ENCODE assay signal across 11 mouse cellular contexts in the genomic region with DNA sequence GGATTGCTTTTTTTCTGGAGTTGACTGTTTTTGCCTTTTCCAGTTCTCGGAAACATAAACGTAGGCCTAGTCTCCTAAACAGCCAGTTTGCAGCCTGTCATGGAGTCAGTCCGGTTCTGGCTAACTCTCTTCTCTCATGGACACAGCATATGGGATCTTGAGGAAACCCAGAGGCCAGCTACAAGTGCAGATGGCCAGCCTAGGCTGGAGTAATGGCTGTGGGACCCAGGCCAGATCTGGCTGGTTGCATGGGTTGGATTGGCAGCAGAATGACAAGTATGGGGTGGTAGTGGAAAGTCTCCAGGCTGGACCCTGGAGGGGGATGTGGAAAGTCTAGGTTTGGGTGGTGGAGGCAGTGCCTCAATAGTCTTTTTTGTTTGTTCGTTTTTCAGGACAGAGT.
"Had no signal": no experiment of that assay in that cellular context is flagged by ENCODE, and none has a peak within 500 bp of the region (broad histone marks: within the 10 kb centered on the region; RNA-seq: fewer than 3 reads in every experiment).

No protein-coding gene starts in this region.

- DNase-seq: liver; liver, embryonic 13.5 days; liver, postnatal 0 days; lung, adult 18-20 months; lung, adult 2 months; lung, embryonic 14.5 days; lung, postnatal 10 days; lung, postnatal 14 days; lung, postnatal 36 days; lung, postnatal 4 days; midbrain, embryonic 14.5 days had no signal
